Mouse (Mus musculus) myocyte (in vitro differentiated cells): ENCODE measurements around the gene Il22ra2. TPM values are rescaled to one million over a fixed set of nuclear protein-coding genes. Genes with fewer than 3 reads are reported as not detected.

Experiments
- H3K27me3 ChIP-seq: one replicate; pipeline ENCODE4 v1.6.1; 2011; ENCODE audit not compliant: control insufficient read depth, insufficient read depth, insufficient read length
- H3K36me3 ChIP-seq: one replicate; pipeline ENCODE4 v1.6.1; 2011; ENCODE audit not compliant: control insufficient read depth, insufficient read depth
- H3K4me2 ChIP-seq: one replicate; pipeline ENCODE4 v1.6.1; 2011; ENCODE audit warnings: low read depth, control low read depth
- H3K4me3 ChIP-seq: one replicate; pipeline ENCODE4 v1.5.1; 2011; ENCODE audit warnings: mild to moderate bottlenecking, control low read depth, moderate library complexity
- H3K79me2 ChIP-seq: one replicate; pipeline ENCODE4 v1.6.1; 2011; ENCODE audit not compliant: control insufficient read depth, insufficient read depth
- H3ac ChIP-seq: one replicate; pipeline ENCODE4 v1.6.1; 2011; ENCODE audit not compliant: control insufficient read depth, insufficient read length
- CEBPB ChIP-seq: IDR thresholded peaks from 2 replicates; pipeline ENCODE4 v1.6.1; 2011; ENCODE audit warnings: mild to moderate bottlenecking, moderate library complexity; ENCODE audit not compliant: poor library complexity, insufficient read depth, severe bottlenecking
- E2F4 ChIP-seq: IDR thresholded peaks from one replicate; pipeline ENCODE4 v1.6.1; 2011; ENCODE audit warnings: mild to moderate bottlenecking, control low read depth, moderate library complexity; ENCODE audit not compliant: insufficient read depth
- MAX ChIP-seq: IDR thresholded peaks from one replicate; pipeline ENCODE4 v1.6.1; 2011; ENCODE audit warnings: low read depth, mild to moderate bottlenecking, control low read depth
- MYOD1 ChIP-seq, 3 experiments: IDR thresholded peaks; one replicate each; pipeline ENCODE4 v1.6.1; 2011; ENCODE audit warnings: control low read depth in 2 of 3, low read depth in 2 of 3, mild to moderate bottlenecking in 2 of 3, moderate library complexity in 1 of 3; ENCODE audit not compliant: insufficient read length in 2 of 3, control insufficient read depth in 1 of 3
- MYOG ChIP-seq, 3 experiments: IDR thresholded peaks; one replicate each; pipeline ENCODE4 v1.6.1; 2011; ENCODE audit warnings: control low read depth in 2 of 3, low read depth in 2 of 3, mild to moderate bottlenecking in 2 of 3; ENCODE audit not compliant: insufficient read length in 2 of 3, control insufficient read depth in 1 of 3, insufficient read depth in 1 of 3
- POLR2A ChIP-seq: IDR thresholded peaks from one replicate; pipeline ENCODE4 v1.6.1; 2011; ENCODE audit warnings: low read depth, mild to moderate bottlenecking, control low read depth, moderate library complexity; ENCODE audit not compliant: insufficient read length
- POLR2AphosphoS2 ChIP-seq: IDR thresholded peaks from one replicate; pipeline ENCODE4 v1.6.1; 2011; ENCODE audit warnings: low read depth, control low read depth; ENCODE audit not compliant: insufficient read length
- REST ChIP-seq: IDR thresholded peaks from one replicate; pipeline ENCODE4 v1.6.1; 2011; ENCODE audit warnings: mild to moderate bottlenecking, control low read depth, moderate library complexity; ENCODE audit not compliant: insufficient read depth, insufficient read length
- SRF ChIP-seq: IDR thresholded peaks from one replicate; pipeline ENCODE4 v1.6.1; 2011; ENCODE audit warnings: low read depth; ENCODE audit not compliant: control insufficient read depth, insufficient read length
- TCF12 ChIP-seq: IDR thresholded peaks from one replicate; pipeline ENCODE4 v1.6.1; 2011; ENCODE audit warnings: mild to moderate bottlenecking, control low read depth; ENCODE audit not compliant: poor library complexity, insufficient read depth, severe bottlenecking
- TCF3 ChIP-seq: IDR thresholded peaks from one replicate; pipeline ENCODE4 v1.6.1; 2011; ENCODE audit warnings: low read depth, control low read depth; ENCODE audit not compliant: insufficient read length
- USF1 ChIP-seq: IDR thresholded peaks from one replicate; pipeline ENCODE4 v1.6.1; 2011; ENCODE audit warnings: low read depth, mild to moderate bottlenecking, control low read depth, moderate library complexity
- polyA plus RNA-seq: library from polyadenylated mRNA; unstranded; fragments of >200 nt; fragmentation: generic; extraction: Trizol; gene quantifications from one replicate; pipeline ENCODE4 v1.2.1, GENCODE M21; 2012; ENCODE audit warnings: missing spikeins

Gene Il22ra2
- polyA plus RNA-seq, 1 experiment: not detected

- Histone ChIP-seq H3K4me3 (no peak overlapping the region), H3K36me3 (no peaks in the 10 kb centered on the region), H3K79me2 (no peaks in the 10 kb centered on the region), H3ac (no peak overlapping the region), H3K27me3 (no peaks in the 10 kb centered on the region), H3K4me2 (no peak overlapping the region)
- no peak for TF ChIP-seq SRF
- no peak for TF ChIP-seq REST
- no peak for TF ChIP-seq POLR2A
- TF ChIP-seq TCF12: no peak
- no peak for TF ChIP-seq MYOG (IDR thresholded peaks at IDR 0.05; ENCODE audit: control insufficient read depth in 1 of 3, insufficient read depth in 1 of 3, insufficient read length in 2 of 3, low read depth in 2 of 3)
- TF ChIP-seq POLR2AphosphoS2: no peak
- no peak for TF ChIP-seq USF1
- TF ChIP-seq MAX: no peak
- TF ChIP-seq TCF3: no peak
- no peak for TF ChIP-seq E2F4
- TF ChIP-seq CEBPB: no peak
- no peak for TF ChIP-seq MYOD1 (IDR thresholded peaks at IDR 0.05; ENCODE audit: control insufficient read depth in 1 of 3, insufficient read length in 2 of 3, low read depth in 2 of 3)
These were observed 35.9 kb upstream of the Il22ra2 start for GRCm38 (mm10) chr10:19585860-19586259.

- Histone ChIP-seq H3ac (no peak overlapping the region), H3K4me2 (no peak overlapping the region), H3K4me3 (no peak overlapping the region), H3K79me2 (no peaks in the 10 kb centered on the region), H3K36me3 (no peaks in the 10 kb centered on the region), H3K27me3 (no peaks in the 10 kb centered on the region)
- TF ChIP-seq TCF12 (no peak), TCF3 (no peak), CEBPB (no peak), REST (no peak), POLR2AphosphoS2 (no peak), SRF (no peak), USF1 (no peak), MAX (no peak), E2F4 (no peak), MYOG (IDR thresholded peaks at IDR 0.05; ENCODE audit: control insufficient read depth in 1 of 3, insufficient read depth in 1 of 3, insufficient read length in 2 of 3, low read depth in 2 of 3) (no peak), MYOD1 (IDR thresholded peaks at IDR 0.05; ENCODE audit: control insufficient read depth in 1 of 3, insufficient read length in 2 of 3, low read depth in 2 of 3) (no peak), POLR2A (no peak)
These were observed 34.5 kb upstream of the Il22ra2 start for GRCm38 (mm10) chr10:19587281-19587680.

- H3K4me3 ChIP-seq: no peak overlapping the region
- no peaks in the 10 kb centered on the region for H3K27me3 ChIP-seq
- H3K79me2 ChIP-seq: peaks cover 10% of the 10 kb centered on the region
- H3ac ChIP-seq: no peak overlapping the region
- no peak overlapping the region for H3K4me2 ChIP-seq
- TF ChIP-seq E2F4 (no peak), POLR2A (no peak), SRF (no peak), MYOD1 (IDR thresholded peaks at IDR 0.05; ENCODE audit: control insufficient read depth in 1 of 3, insufficient read length in 2 of 3, low read depth in 2 of 3) (no peak), MYOG (IDR thresholded peaks at IDR 0.05; ENCODE audit: control insufficient read depth in 1 of 3, insufficient read depth in 1 of 3, insufficient read length in 2 of 3, low read depth in 2 of 3) (no peak), CEBPB (no peak), TCF12 (no peak), USF1 (no peak), POLR2AphosphoS2 (no peak), MAX (no peak), TCF3 (no peak), REST (no peak)
- H3K36me3 ChIP-seq: no peaks in the 10 kb centered on the region
These were observed 32.2 kb upstream of the Il22ra2 start for GRCm38 (mm10) chr10:19589626-19590025.

- H3K4me3 ChIP-seq: peak overlapping the region; percentile 44
- no peaks in the 10 kb centered on the region for H3K36me3 ChIP-seq
- H3ac ChIP-seq: peak overlapping the region; percentile 43
These were observed 30.5 kb upstream of the Il22ra2 start for GRCm38 (mm10) chr10:19591286-19591640.

GRCm38 (mm10) chr10:19591641-19592441 lies 30.0 kb upstream of the Il22ra2 start, which contains the start of gene Ifngr1:
Gene Ifngr1 (plus strand): TSS chr10:19591949.
- Histone ChIP-seq H3ac (peak within 1 kb of the TSS; percentile 43), H3K4me3 (peak within 1 kb of the TSS; percentile 44), H3K4me2 (peak within 1 kb of the TSS; percentile 75), H3K27me3 (no peaks in the 10 kb centered on the region), H3K79me2 (peaks cover 12% of the 10 kb centered on the region), H3K36me3 (no peaks in the 10 kb centered on the region)
- TF ChIP-seq REST (no peak), POLR2AphosphoS2 (peak; percentile 88), TCF12 (no peak), POLR2A (peak; percentile 87), MAX (no peak), E2F4 (no peak), USF1 (no peak), MYOG (IDR thresholded peaks at IDR 0.05; ENCODE audit: control insufficient read depth in 1 of 3, insufficient read depth in 1 of 3, insufficient read length in 2 of 3, low read depth in 2 of 3) (no peak)

More at GRCm38 (mm10) chr10:19591286-19591640, 30.5 kb upstream of the Il22ra2 start:
- H3K79me2 ChIP-seq: peaks cover 12% of the 10 kb centered on the region
- H3K27me3 ChIP-seq: no peaks in the 10 kb centered on the region
- TF ChIP-seq TCF12: no peak
- TF ChIP-seq POLR2AphosphoS2: no peak
- peak overlapping the region; percentile 75 for H3K4me2 ChIP-seq
